Mouse (Mus musculus): ENCODE results near the gene Nfic. TPM values are rescaled to one million over a fixed set of nuclear protein-coding genes. Genes with fewer than 3 reads are reported as not detected.

Gene Nfic
- polyA plus RNA-seq, 1 experiment from 2014 or later: 10.1 TPM

DNA sequence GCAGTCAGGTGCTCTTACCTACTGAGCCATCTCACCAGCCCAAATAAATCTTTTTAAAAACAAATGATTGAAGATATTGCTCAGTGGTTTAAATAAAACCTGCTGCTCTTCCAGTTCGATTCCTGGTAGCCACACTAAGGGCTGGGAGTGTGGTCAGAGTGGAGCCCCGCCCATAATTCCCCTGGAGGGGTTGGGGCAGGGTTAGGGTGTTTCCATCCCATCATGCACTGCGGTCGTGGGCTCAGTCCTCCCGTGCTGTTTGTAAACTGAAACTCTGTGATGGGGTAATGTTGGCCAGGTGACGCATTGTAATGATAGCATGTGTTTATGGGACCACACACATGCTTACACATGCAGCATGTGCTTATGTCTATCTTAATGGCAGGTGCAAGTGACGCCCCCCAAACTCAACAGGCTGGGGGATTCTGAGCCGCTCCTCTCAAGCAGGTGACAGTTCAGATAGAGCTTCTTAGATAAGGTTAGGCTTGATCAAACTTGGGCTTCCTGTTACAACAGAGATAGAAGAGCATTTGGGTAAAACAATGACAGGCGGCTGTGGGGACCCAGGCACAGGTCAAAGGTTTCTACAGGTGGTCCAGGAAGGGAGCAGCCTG lies 103.7 kb downstream of the Nfic start:
- WGBS (ENCODE audit: insufficient replicate concordance): 3% methylated on average over 9 of the region's 9 CpGs
- Histone ChIP-seq H3K9ac (peak overlapping the region; percentile 71), H3K4me2 (peak overlapping the region; percentile 76), H3K36me3 (peaks cover 19% of the 10 kb centered on the region), H3K4me1 (peaks cover 82% of the 10 kb centered on the region), H3K4me3 (peak overlapping the region; percentile 83), H3K9me3 (replicated peaks) (no peaks in the 10 kb centered on the region), H3K27ac (peak overlapping the region; percentile 91), H3K27me3 (replicated peaks) (no peaks in the 10 kb centered on the region)
- peak; percentile 26 for ATAC-seq

DNA sequence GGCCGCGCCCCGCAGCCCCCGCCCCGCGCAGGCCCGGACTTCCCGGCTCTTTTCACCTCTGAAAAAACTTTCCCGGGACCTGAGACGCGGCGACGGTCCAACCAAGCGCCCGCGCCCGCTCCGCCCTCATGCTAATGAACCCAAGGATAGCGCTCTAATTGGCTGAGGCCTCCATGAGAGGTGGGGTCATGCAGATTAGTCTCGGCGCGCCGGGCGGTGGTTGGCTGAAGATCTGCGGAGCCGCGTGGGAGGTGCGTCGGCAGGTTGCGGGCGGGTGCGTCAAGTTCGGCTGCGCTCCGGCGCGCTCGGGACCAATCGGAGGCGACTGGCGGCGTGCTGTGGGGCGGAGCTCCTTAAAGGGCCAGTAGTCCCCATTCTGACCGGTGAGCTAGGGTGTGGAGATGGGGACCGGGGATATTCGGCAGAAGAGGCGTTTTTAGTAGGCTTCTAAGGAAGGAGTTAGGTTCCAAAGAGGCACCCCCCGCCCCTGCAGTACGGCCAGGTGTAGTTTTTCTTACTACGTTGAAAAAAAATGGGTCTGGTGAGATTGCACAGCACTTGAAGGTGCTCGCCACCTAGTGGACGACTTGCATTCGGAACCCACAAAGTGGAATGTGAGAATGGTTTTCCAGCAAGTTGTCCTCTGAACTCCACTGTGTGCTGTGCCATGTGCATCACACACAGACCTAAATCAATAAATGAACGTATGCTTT lies 104.9 kb downstream of the Nfic start, which contains the start of gene Hmg20b:
Hmg20b (minus strand) TSS at position 130 of the 713 bp plus-strand sequence.
- Histone ChIP-seq H3K4me1 (peaks cover 81% of the 10 kb centered on the region), H3K27me3 (replicated peaks) (peaks cover 10% of the 10 kb centered on the region)
- under 1% methylated on average over 54 of the region's 54 CpGs for WGBS (ENCODE audit: insufficient replicate concordance)

GRCm38 (mm10) chr10:81349961-81350350 lies 105.5 kb downstream of the Nfic start:
- peaks cover 78% of the 10 kb centered on the region for H3K4me1 ChIP-seq
- H3K4me3 ChIP-seq: peak overlapping the region; percentile 83
- ATAC-seq: no peak; the same call in 1 of the 2 replicates
- H3K9me3 ChIP-seq (replicated peaks): no peaks in the 10 kb centered on the region
- WGBS (ENCODE audit: insufficient replicate concordance): under 1% methylated on average over 29 of the region's 29 CpGs
- H3K9ac ChIP-seq: peak overlapping the region; percentile 91
- peak overlapping the region; percentile 95 for H3K4me2 ChIP-seq
- peaks cover 15% of the 10 kb centered on the region for H3K27me3 ChIP-seq (replicated peaks)
- H3K36me3 ChIP-seq: peaks cover 19% of the 10 kb centered on the region
- peak overlapping the region; percentile 90 for H3K27ac ChIP-seq

More for the DNA sequence above, 104.9 kb downstream of the Nfic start, which contains the start of gene Hmg20b:
- Histone ChIP-seq H3K9ac (peak within 1 kb of the TSS; percentile 91), H3K4me3 (peak within 1 kb of the TSS; percentile 83), H3K27ac (peak within 1 kb of the TSS; percentile 91), H3K4me2 (peak within 1 kb of the TSS; percentile 95), H3K9me3 (replicated peaks) (no peaks in the 10 kb centered on the region), H3K36me3 (peaks cover 19% of the 10 kb centered on the region)
- ATAC-seq: peak; percentile 91

- 5% methylated on average over 12 of the region's 12 CpGs for WGBS (ENCODE audit: insufficient replicate concordance)
- H3K4me1 ChIP-seq: peaks cover 70% of the 10 kb centered on the region
- H3K36me3 ChIP-seq: peaks cover 19% of the 10 kb centered on the region
- peak overlapping the region; percentile 83 for H3K4me3 ChIP-seq
- H3K9me3 ChIP-seq (replicated peaks): no peaks in the 10 kb centered on the region
- H3K9ac ChIP-seq: peak overlapping the region; percentile 91
- ATAC-seq: peak; percentile 50
- H3K4me2 ChIP-seq: peak overlapping the region; percentile 95
- peak overlapping the region; percentile 90 for H3K27ac ChIP-seq
- peaks cover 23% of the 10 kb centered on the region for H3K27me3 ChIP-seq (replicated peaks)
These were observed 106.3 kb downstream of the Nfic start for GRCm38 (mm10) chr10:81349146-81349545.

DNA sequence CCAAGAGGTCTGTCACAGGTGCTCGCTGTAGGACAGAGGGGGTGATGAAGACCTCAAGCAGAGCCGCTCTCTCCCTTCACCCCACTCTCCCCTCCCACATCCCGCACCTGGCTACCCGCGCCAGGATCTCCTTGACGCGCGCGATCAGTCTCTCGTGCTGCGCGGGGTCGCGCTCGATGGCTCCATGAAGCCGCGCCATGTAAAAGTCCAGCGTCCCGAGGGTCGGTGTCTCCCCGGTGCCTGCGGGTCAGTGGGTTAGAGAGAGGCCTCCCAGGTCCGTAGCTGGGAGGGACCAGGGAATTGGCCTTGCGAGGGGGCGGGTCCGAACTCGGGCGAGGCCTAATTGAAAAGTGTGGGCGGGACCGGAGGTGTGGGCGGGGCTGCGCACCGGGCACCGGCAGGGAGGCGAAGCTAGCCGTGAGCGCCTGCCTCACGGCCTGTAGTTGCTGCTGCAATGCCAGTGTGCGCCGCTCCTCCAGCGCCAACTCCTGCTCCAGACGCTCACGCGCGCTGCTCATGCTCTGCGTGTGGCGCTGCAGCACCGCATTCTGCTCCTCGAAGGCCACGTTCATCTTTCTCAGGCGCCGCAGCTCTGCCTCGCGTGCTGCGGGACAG lies 108.9 kb downstream of the Nfic start:
- ATAC-seq: peak; percentile 20; the same call in 1 of the 2 replicates
- Histone ChIP-seq H3K27ac (peak overlapping the region; percentile 69; the same call in 1 of the 2 replicates), H3K9ac (peak overlapping the region; percentile 46), H3K4me3 (peak overlapping the region; percentile 45), H3K4me2 (peak overlapping the region; percentile 77), H3K9me3 (replicated peaks) (no peaks in the 10 kb centered on the region), H3K4me1 (peaks cover 67% of the 10 kb centered on the region), H3K27me3 (replicated peaks) (peaks cover 48% of the 10 kb centered on the region), H3K36me3 (peaks cover 19% of the 10 kb centered on the region)
- WGBS (ENCODE audit: insufficient replicate concordance): 9% methylated on average over 54 of the region's 55 CpGs

Small RNA genes within 50 kb of the gene (microRNA-seq; reads per million reads assigned to microRNA genes)
- not detected for gene Gm25595
- not detected for gene Mir1191b
- not detected for gene Mir6913

Other genes starting within 250 kb of the Nfic start
- gene Atcay, start 224.8 kb downstream of the Nfic start, polyA plus RNA-seq (2016; fragmentation: Nextera tagmentation; extraction: Ambion mirVana): 0.05 and 0.06 TPM in 2 replicates
- 1.1 and 1.2 TPM in 2 replicates for gene Zfr2, start 222.5 kb downstream of the Nfic start, polyA plus RNA-seq (2016; fragmentation: Nextera tagmentation; extraction: Ambion mirVana)
- gene Matk, start 202.7 kb downstream of the Nfic start, polyA plus RNA-seq (2016; fragmentation: Nextera tagmentation; extraction: Ambion mirVana): 2.0 and 2.2 TPM in 2 replicates
- gene Mrpl54, start 188.7 kb downstream of the Nfic start, polyA plus RNA-seq (2016; fragmentation: Nextera tagmentation; extraction: Ambion mirVana): 152 and 156 TPM in 2 replicates
- gene Apba3, start 188.7 kb downstream of the Nfic start, polyA plus RNA-seq (2016; fragmentation: Nextera tagmentation; extraction: Ambion mirVana): 27.3 and 30.4 TPM in 2 replicates
- 1.1 and 1.3 TPM in 2 replicates for gene Tjp3, start 164.1 kb downstream of the Nfic start, polyA plus RNA-seq (2016; fragmentation: Nextera tagmentation; extraction: Ambion mirVana)
- gene Pip5k1c, start 162.7 kb downstream of the Nfic start, polyA plus RNA-seq (2016; fragmentation: Nextera tagmentation; extraction: Ambion mirVana): 27.8 and 29.0 TPM in 2 replicates
- gene Cactin, start 134.5 kb downstream of the Nfic start, polyA plus RNA-seq (2016; fragmentation: Nextera tagmentation; extraction: Ambion mirVana): 52.9 and 55.1 TPM in 2 replicates
- 6.7 and 7.0 TPM in 2 replicates for gene Tbxa2r, start 126.9 kb downstream of the Nfic start, polyA plus RNA-seq (2016; fragmentation: Nextera tagmentation; extraction: Ambion mirVana)
- 0.04 TPM in 1 of 2 replicates, not detected in the other for gene Gipc3, start 112.4 kb downstream of the Nfic start, polyA plus RNA-seq (2016; fragmentation: Nextera tagmentation; extraction: Ambion mirVana)
- 39.9 and 47.1 TPM in 2 replicates for gene Hmg20b, start 105.2 kb downstream of the Nfic start, polyA plus RNA-seq (2016; fragmentation: Nextera tagmentation; extraction: Ambion mirVana)
- gene Mfsd12, start 98.1 kb downstream of the Nfic start, polyA plus RNA-seq (2016; fragmentation: Nextera tagmentation; extraction: Ambion mirVana): 20.8 and 21.0 TPM in 2 replicates
- 1.4 TPM in 2 replicates for gene 4930404N11Rik, start 89.8 kb downstream of the Nfic start, polyA plus RNA-seq (2016; fragmentation: Nextera tagmentation; extraction: Ambion mirVana)
- gene Fzr1, start 77.1 kb downstream of the Nfic start, polyA plus RNA-seq (2016; fragmentation: Nextera tagmentation; extraction: Ambion mirVana): 93.8 and 100 TPM in 2 replicates
- 70.0 and 74.5 TPM in 2 replicates for gene Dohh, start 71.2 kb downstream of the Nfic start, polyA plus RNA-seq (2016; fragmentation: Nextera tagmentation; extraction: Ambion mirVana)
- gene Gm48551, start 71.2 kb downstream of the Nfic start, polyA plus RNA-seq (2016; fragmentation: Nextera tagmentation; extraction: Ambion mirVana): 0.68 and 1.2 TPM in 2 replicates
- 0.71 and 0.98 TPM in 2 replicates for gene Gm48552, start 66.6 kb downstream of the Nfic start, polyA plus RNA-seq (2016; fragmentation: Nextera tagmentation; extraction: Ambion mirVana)
- 1.8 TPM in 2 replicates for gene Smim24, start 62.6 kb downstream of the Nfic start, polyA plus RNA-seq (2016; fragmentation: Nextera tagmentation; extraction: Ambion mirVana)
- gene Celf5, start 27.1 kb upstream of the Nfic start, polyA plus RNA-seq (2016; fragmentation: Nextera tagmentation; extraction: Ambion mirVana): 0.05 and 0.06 TPM in 2 replicates
- gene Ncln, start 40.8 kb upstream of the Nfic start, polyA plus RNA-seq (2016; fragmentation: Nextera tagmentation; extraction: Ambion mirVana): 59.9 and 62.7 TPM in 2 replicates
- 3.1 and 3.3 TPM in 2 replicates for gene S1pr4, start 44.5 kb upstream of the Nfic start, polyA plus RNA-seq (2016; fragmentation: Nextera tagmentation; extraction: Ambion mirVana)
- 7.0 and 7.3 TPM in 2 replicates for gene Gna15, start 68.6 kb upstream of the Nfic start, polyA plus RNA-seq (2016; fragmentation: Nextera tagmentation; extraction: Ambion mirVana)
- 27.7 and 28.3 TPM in 2 replicates for gene Gna11, start 89.6 kb upstream of the Nfic start, polyA plus RNA-seq (2016; fragmentation: Nextera tagmentation; extraction: Ambion mirVana)
- gene Aes, start 103.9 kb upstream of the Nfic start, polyA plus RNA-seq (2016; fragmentation: Nextera tagmentation; extraction: Ambion mirVana): 263 and 270 TPM in 2 replicates
- 4.8 and 5.1 TPM in 2 replicates for gene Tle2, start 118.9 kb upstream of the Nfic start, polyA plus RNA-seq (2016; fragmentation: Nextera tagmentation; extraction: Ambion mirVana)
- 8.1 and 12.1 TPM in 2 replicates for gene Tle6, start 145.4 kb upstream of the Nfic start, polyA plus RNA-seq (2016; fragmentation: Nextera tagmentation; extraction: Ambion mirVana)
- gene BC025920, start 150.6 kb upstream of the Nfic start, polyA plus RNA-seq (2016; fragmentation: Nextera tagmentation; extraction: Ambion mirVana): 0.46 and 0.78 TPM in 2 replicates
- gene Sirt6, start 172.2 kb upstream of the Nfic start, polyA plus RNA-seq (2016; fragmentation: Nextera tagmentation; extraction: Ambion mirVana): 12.7 and 14.7 TPM in 2 replicates
- 3.8 and 4.5 TPM in 2 replicates for gene Ankrd24, start 172.9 kb upstream of the Nfic start, polyA plus RNA-seq (2016; fragmentation: Nextera tagmentation; extraction: Ambion mirVana)
- gene Gm10778, start 193.4 kb upstream of the Nfic start, polyA plus RNA-seq (2016; fragmentation: Nextera tagmentation; extraction: Ambion mirVana): 2.3 and 2.5 TPM in 2 replicates
- gene Zfp433, start 249.2 kb upstream of the Nfic start, polyA plus RNA-seq (2016; fragmentation: Nextera tagmentation; extraction: Ambion mirVana): 4.4 and 6.4 TPM in 2 replicates